Mouse (Mus musculus): ENCODE results near the gene Gbp7. TPM values are rescaled to one million over a fixed set of nuclear protein-coding genes. Genes with fewer than 3 reads are reported as not detected.

The Gbp7 gene
- polyA plus RNA-seq, 1 experiment from 2014 or later = 0.76 TPM

DNA sequence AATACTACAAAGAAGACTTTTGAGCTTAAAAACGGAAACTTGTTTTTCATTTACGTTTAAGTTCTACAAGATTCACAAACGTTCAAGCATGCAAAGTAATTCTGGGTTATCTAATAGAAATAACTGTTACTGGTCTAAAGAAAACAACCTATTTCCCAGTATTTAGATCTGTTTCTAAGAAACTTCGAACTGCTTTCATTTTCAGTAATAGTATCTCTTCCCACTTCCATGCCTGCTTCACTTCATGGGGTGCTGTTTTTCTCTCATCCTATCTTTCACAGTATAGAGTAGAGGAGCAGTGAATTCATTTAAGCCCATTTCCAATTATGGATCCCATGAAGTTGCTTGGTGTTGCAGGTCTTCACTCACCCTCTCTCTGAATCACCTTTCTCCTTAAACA, 48.2 kb downstream of the Gbp7 start:
- Histone ChIP-seq H3K27ac (no peak overlapping the region), H3K4me1 (no peaks in the 10 kb centered on the region), H3K9me3 (no peaks in the 10 kb centered on the region), H3K4me3 (no peak overlapping the region), H3K36me3 (replicated peaks) (no peaks in the 10 kb centered on the region), H3K27me3 (ENCODE audit: poor library complexity, severe bottlenecking) (no peaks in the 10 kb centered on the region)
- 90% methylated on average over 4 of the region's 4 CpGs for WGBS
- no peak for DNase-seq (ENCODE audit: extremely low spot score, low spot score)

DNA sequence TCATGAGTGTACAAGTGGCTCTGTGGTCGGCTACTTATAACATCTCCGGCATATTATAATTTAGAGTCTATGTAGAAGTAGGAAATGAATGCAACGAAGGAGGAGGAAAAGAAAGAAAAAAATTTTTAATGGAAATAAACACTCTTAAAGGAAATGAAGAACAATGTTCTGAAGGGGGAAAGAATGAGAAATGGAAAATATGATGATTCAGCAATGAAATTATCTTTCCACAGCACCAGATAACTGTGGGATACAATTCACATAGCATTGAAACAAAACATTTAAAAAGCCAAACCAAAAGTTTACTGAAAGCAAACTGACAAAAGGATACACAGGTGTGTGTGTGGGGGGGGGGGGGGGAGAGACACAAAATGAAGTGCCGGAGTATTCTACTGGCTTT, 52.9 kb downstream of the Gbp7 start:
- Histone ChIP-seq H3K4me1 (no peaks in the 10 kb centered on the region), H3K27ac (no peak overlapping the region), H3K36me3 (replicated peaks) (no peaks in the 10 kb centered on the region), H3K4me3 (no peak overlapping the region), H3K9me3 (no peaks in the 10 kb centered on the region), H3K27me3 (ENCODE audit: poor library complexity, severe bottlenecking) (no peaks in the 10 kb centered on the region)
- 92% methylated on average over 4 of the region's 4 CpGs for WGBS
- no peak for DNase-seq (ENCODE audit: extremely low spot score, low spot score)

- H3K4me3 ChIP-seq = no peak overlapping the region
- no peaks in the 10 kb centered on the region for H3K4me1 ChIP-seq
- DNase-seq (ENCODE audit: extremely low spot score, low spot score) = no peak
- no peaks in the 10 kb centered on the region for H3K36me3 ChIP-seq (replicated peaks)
- no peaks in the 10 kb centered on the region for H3K27me3 ChIP-seq (ENCODE audit: poor library complexity, severe bottlenecking)
- H3K9me3 ChIP-seq = no peaks in the 10 kb centered on the region
- H3K27ac ChIP-seq = no peak overlapping the region
Observed at GRCm38 (mm10) chr3:142587386-142587785, 57.2 kb downstream of the Gbp7 start.

DNA sequence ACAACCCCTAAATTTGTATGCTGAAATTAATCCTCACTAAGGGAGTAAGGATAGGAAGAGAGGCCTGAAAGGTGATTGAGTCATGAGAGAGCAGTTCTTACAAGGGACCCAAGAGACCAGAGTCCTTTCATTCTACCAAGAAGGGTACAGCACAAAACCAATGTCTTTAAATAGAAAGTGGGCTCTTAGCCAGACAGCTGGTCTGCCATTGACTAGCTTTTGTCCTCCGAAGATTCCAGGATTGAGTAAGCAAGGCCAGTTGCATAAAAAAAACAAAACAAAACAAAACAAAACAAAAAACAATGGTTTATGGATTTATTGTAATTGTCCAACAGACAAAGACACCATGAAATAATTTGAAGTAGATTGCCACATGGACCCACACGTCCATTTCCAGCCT, 58.7 kb downstream of the Gbp7 start:
- no peaks in the 10 kb centered on the region for H3K9me3 ChIP-seq
- H3K27ac ChIP-seq = no peak overlapping the region
- H3K36me3 ChIP-seq (replicated peaks) = no peaks in the 10 kb centered on the region
- no peaks in the 10 kb centered on the region for H3K4me1 ChIP-seq
- no peak overlapping the region for H3K4me3 ChIP-seq
- 85% methylated on average over 2 of the region's 2 CpGs for WGBS
- DNase-seq (ENCODE audit: extremely low spot score, low spot score) = no peak
- H3K27me3 ChIP-seq (ENCODE audit: poor library complexity, severe bottlenecking) = no peaks in the 10 kb centered on the region

DNA sequence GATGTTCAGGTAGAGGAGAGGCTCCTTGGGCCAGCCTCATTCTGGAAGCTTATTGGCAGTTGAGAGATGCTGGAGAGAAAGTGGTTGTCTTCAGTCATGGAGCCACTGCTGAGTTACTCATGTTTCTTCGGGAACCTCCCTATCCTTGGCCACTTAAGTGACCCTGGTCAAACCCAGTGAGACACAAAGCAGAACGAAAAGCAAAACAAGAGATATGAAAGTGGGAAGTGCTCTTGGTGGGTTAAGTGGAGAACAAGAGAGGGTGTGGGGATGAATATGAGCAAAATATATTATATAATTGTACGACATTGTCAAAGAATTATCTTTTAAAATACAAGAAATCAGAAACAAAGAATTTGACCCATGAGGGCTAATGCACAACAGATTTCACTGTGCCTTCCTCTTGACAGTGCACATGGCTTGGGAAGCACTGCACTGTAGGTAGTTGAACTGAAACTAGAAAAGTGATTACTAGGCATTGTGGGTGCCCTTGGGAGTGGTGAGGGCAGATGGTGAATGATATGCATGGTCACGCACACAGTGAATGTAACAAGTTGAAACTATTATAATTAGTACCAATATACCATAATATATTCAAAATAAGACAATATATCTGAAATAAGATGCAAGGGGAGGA, 60.4 kb downstream of the Gbp7 start:
- 93% methylated on average over 4 of the region's 4 CpGs for WGBS
- Histone ChIP-seq H3K4me3 (no peak overlapping the region), H3K36me3 (replicated peaks) (no peaks in the 10 kb centered on the region)

DNA sequence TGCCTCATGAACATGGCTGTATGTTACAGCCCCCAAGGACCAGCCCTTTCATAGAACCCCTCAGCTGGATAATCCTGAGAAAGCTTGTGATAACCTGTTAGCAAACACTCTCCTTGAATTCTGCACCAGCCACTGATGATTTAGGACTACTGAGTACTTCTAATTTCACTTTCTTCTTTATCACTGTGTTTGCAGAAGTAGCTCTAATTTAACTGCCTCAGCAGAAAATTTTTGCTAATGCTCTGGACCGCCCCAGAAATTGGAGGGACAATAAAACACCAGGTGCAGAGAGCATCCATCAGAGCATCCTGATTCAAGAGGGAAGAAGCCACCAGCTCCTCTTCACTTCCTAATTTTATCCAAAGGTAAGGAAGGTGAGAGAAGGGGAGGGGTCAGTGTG, 64.4 kb downstream of the Gbp7 start, which contains the start of gene Gbp2b:
Gene Gbp2b (plus strand): TSS at position 301 of the 400 bp plus-strand sequence.
- H3K9me3 ChIP-seq = no peaks in the 10 kb centered on the region
- no peaks in the 10 kb centered on the region for H3K27me3 ChIP-seq (ENCODE audit: poor library complexity, severe bottlenecking)
- no peaks in the 10 kb centered on the region for H3K4me1 ChIP-seq
- DNase-seq (ENCODE audit: extremely low spot score, low spot score) = no peak
- 82% methylated on average over 1 of the region's 1 CpGs for WGBS
- no peak within 1 kb of the TSS for H3K4me3 ChIP-seq
- H3K27ac ChIP-seq = no peak within 1 kb of the TSS
- H3K36me3 ChIP-seq (replicated peaks) = no peaks in the 10 kb centered on the region

More for the DNA sequence above, 60.4 kb downstream of the Gbp7 start:
- no peak for DNase-seq (ENCODE audit: extremely low spot score, low spot score)
- H3K27me3 ChIP-seq (ENCODE audit: poor library complexity, severe bottlenecking) = no peaks in the 10 kb centered on the region
- no peak overlapping the region for H3K27ac ChIP-seq
- no peaks in the 10 kb centered on the region for H3K9me3 ChIP-seq
- no peaks in the 10 kb centered on the region for H3K4me1 ChIP-seq

- DNase-seq (ENCODE audit: extremely low spot score, low spot score) = no peak
- WGBS = 84% methylated on average over 3 of the region's 3 CpGs
- Histone ChIP-seq H3K9me3 (no peaks in the 10 kb centered on the region), H3K4me1 (no peaks in the 10 kb centered on the region), H3K27ac (no peak overlapping the region), H3K36me3 (replicated peaks) (no peaks in the 10 kb centered on the region), H3K4me3 (no peak overlapping the region), H3K27me3 (ENCODE audit: poor library complexity, severe bottlenecking) (no peaks in the 10 kb centered on the region)
Observed at GRCm38 (mm10) chr3:142597923-142598322, 67.8 kb downstream of the Gbp7 start.

Other genes with a start within 250 kb of the Gbp7 start
- gene Pdlim5, start 134.6 kb upstream of the Gbp7 start, polyA plus RNA-seq (2016; fragmentation: Nextera tagmentation; extraction: Ambion mirVana) = 21.8 TPM in 2 replicates
- not detected in 2 replicates for gene Gbp5, start 36.4 kb upstream of the Gbp7 start, polyA plus RNA-seq (2016; fragmentation: Nextera tagmentation; extraction: Ambion mirVana)
- gene Gbp3, start 29.7 kb downstream of the Gbp7 start, polyA plus RNA-seq (2016; fragmentation: Nextera tagmentation; extraction: Ambion mirVana) = 0.21 and 0.33 TPM in 2 replicates
- gene Gbp2b, start 64.5 kb downstream of the Gbp7 start, polyA plus RNA-seq (2016; fragmentation: Nextera tagmentation; extraction: Ambion mirVana) = not detected in 2 replicates
- gene Gbp2, start 90.3 kb downstream of the Gbp7 start, polyA plus RNA-seq (2016; fragmentation: Nextera tagmentation; extraction: Ambion mirVana) = 0.11 TPM in 1 of 2 replicates, not detected in the other
- 11.1 and 13.2 TPM in 2 replicates for gene Kyat3, start 170.7 kb downstream of the Gbp7 start, polyA plus RNA-seq (2016; fragmentation: Nextera tagmentation; extraction: Ambion mirVana)
- 87.3 and 88.2 TPM in 2 replicates for gene Gtf2b, start 234.7 kb downstream of the Gbp7 start, polyA plus RNA-seq (2016; fragmentation: Nextera tagmentation; extraction: Ambion mirVana)

All from forebrain, embryonic 10.5 days (tissue).